Mouse (Mus musculus) skeletal muscle tissue, adult 2 months (tissue): ENCODE data around the gene Anxa9.

Source experiments
- DNase-seq: peaks from one replicate; pipeline ENCODE4 v3.0.0-alpha.2; 2012; ENCODE audit warnings: low read depth, low spot score

The Anxa9 gene

DNA sequence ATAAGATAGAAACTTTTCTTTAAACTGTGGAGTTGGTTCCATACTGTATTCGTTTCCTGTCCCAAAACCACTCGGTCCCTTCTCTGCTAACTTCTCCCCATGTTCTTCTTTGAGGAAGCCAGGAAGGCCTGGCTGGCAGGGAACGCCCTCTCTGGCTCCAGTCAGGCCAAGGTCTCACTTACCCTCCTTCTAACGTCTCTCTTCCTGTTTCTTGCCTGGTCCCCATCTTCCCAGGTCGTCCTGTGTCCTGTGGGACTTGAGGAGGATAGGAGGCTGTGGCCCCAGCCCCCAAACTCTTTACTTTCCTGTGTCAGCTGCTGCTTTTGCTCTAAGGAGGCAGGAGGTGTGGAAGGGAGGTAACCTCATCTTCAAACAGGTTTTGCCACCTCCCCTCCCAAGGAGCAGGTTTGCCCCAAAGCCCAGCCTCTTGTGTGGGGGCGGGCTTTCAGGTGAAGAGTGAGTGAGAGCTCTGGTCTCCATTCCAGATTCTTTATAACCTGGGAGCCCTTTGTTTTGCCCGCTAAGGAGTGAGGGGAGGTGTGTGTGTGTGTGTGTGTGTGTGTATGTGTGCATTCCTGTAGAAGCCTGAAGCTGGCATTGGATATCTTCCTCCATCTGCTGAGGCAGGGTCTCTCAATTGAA, 56.1 kb downstream of the Anxa9 start, which contains the start of gene Bnipl:
TSS of gene Bnipl (minus strand) at position 411 of the 642 bp plus-strand sequence.
- DNase-seq = no peak

DNA sequence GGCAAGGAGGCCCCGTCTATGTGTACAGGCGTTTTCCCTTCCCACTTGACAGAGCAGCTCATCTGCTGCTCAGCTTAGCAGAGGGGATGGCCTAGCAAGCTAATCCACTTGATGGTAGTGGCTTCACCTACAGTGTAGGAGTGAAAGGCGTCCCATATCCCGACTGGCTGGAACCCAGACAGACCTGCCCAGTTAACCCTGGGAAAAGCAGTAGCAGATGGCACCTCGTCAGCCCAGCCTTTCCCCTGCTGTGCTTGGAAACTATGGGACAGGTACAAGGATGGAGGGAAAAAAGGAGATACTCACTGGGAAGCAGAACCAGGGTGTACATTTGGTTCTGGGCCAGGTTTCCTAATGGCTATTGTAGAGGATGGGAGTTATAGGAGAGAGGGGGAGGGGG, 56.6 kb downstream of the Anxa9 start:
- no peak for DNase-seq

DNA sequence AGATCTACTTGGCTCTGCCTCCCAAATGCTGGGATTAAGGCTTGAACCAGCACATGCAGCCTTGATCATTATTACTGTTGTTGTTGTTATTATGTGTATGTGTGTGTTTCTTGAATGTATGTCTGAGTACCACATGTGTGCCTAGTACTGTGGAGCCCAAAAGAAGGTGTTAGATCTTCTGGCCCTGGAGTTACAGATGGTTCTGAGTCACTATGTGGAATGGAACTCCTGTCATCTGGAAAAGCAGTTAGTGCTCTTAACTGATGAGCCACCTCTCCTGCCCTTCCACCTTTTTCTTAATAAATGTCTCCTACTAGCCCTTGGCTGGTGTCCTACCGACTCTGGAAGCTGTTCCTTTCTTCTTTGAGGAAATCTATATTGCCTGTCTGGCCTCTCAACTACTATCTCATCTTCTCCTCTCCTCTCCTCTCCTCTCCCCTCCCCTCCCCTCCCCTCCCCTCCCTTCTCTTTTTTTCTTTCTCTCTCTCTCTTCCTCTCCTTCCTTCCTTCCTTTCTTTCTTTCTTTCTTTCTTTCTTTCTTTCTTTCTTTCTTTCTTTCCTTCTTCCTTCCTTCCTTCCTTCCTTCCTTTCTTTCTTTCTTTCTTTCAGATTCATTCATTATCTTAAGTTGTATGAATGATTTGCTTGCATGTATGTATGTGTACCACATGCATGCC, 59.2 kb downstream of the Anxa9 start:
- DNase-seq = no peak

DNA sequence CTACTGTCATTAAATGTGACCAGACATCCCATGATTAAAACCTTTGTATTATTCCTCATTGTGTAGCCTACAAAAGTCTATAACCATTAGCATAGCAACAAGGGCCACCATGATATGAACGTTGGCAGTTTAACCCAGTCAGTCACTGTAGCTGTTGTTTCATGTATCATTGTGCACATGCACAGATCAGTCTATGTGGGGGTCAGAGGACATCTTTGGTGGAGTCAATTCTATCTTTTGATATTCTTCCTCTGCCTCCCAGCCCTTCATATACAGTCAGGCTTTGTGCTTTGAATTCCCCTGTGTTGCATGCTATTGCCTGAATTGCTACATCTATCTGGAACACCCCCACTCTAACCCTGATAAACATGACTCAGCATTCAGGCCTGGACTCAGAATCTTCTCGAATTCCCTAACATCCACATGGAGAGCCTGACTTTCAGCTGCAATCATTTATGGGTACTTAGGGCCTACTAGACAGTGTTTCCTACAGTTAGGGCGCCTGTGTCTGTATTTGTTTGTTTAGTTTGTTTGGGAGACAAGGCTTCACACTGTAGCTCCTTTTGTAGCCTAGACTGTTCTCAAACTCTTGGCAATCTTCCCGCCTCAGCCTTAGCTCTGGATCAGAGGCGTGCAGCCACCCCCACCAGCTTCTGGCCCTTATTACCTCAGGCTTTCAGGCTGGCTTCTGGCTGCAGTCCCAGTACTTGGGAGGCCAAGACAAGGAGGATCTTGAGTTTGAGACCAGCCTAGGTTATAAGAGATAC, 60.3 kb downstream of the Anxa9 start:
- DNase-seq = no peak
